Mouse (Mus musculus): ENCODE measurements around the gene Olfr643. TPM values are rescaled to one million over a fixed set of nuclear protein-coding genes. Genes with fewer than 3 reads are reported as not detected.

Olfr643 gene
- total RNA-seq (2017) = not detected in 2 replicates

- ATAC-seq (ENCODE audit: extremely low read depth, insufficient number of reproducible peaks, low FRiP score, poor library complexity, severe bottlenecking) = no peak
Observed at GRCm38 (mm10) chr7:104137305-104137704, at the start of gene Olfr643. Gene Olfr643 (minus strand): TSS chr7:104137405.

GRCm38 (mm10) chr7:104183292-104183691 is 46.1 kb upstream of the Olfr643 start, which contains the start of gene Olfr648:
Gene Olfr648 (minus strand): TSS chr7:104183392.
- no peak for ATAC-seq (ENCODE audit: extremely low read depth, insufficient number of reproducible peaks, low FRiP score, poor library complexity, severe bottlenecking)

GRCm38 (mm10) chr7:104179074-104179473 is 41.9 kb upstream of the Olfr643 start:
- ATAC-seq (ENCODE audit: extremely low read depth, insufficient number of reproducible peaks, low FRiP score, poor library complexity, severe bottlenecking) = no peak

GRCm38 (mm10) chr7:104178422-104179054 is 41.3 kb upstream of the Olfr643 start:
- ATAC-seq (ENCODE audit: extremely low read depth, insufficient number of reproducible peaks, low FRiP score, poor library complexity, severe bottlenecking) = no peak

- no peak for ATAC-seq (ENCODE audit: extremely low read depth, insufficient number of reproducible peaks, low FRiP score, poor library complexity, severe bottlenecking)
Observed at GRCm38 (mm10) chr7:104175085-104175484, 37.9 kb upstream of the Olfr643 start.

DNA sequence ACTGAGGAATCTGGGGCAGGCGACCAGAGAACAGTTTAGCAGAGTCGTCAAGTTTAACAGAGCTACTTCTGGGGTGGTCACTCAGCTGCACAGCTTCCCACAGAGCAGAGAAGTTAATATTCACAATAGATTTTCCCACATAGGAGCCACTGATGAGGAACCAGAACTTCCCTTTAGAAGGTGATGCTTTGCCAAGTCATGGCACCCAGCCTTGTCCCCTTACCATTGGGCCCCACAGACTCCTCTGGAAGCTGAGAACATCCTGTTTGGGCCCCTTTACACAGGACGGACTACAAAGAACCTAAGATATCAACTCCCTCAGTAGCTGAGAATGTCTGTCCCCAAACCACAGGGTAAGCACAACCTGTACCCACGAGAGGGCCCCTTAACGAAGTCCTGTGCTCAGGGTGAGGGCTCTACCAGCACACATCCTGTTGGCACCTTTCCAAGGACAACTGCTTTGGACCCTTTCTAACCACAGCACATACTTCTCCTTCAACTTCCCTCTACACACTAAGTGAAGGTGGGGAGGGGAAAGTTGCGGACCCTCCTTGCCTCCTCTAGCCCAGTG is 32.5 kb upstream of the Olfr643 start:
- ATAC-seq (ENCODE audit: extremely low read depth, insufficient number of reproducible peaks, low FRiP score, poor library complexity, severe bottlenecking) = peak; percentile 79

- ATAC-seq (ENCODE audit: extremely low read depth, insufficient number of reproducible peaks, low FRiP score, poor library complexity, severe bottlenecking) = peak; percentile 49
Observed at GRCm38 (mm10) chr7:104167105-104167504, 29.9 kb upstream of the Olfr643 start.

- ATAC-seq (ENCODE audit: extremely low read depth, insufficient number of reproducible peaks, low FRiP score, poor library complexity, severe bottlenecking) = no peak
Observed at GRCm38 (mm10) chr7:104150456-104150855, 13.3 kb upstream of the Olfr643 start, which contains the start of gene Ubqlnl. Gene Ubqlnl (minus strand): TSS chr7:104150556.

GRCm38 (mm10) chr7:104143179-104143578 is 6.0 kb upstream of the Olfr643 start, which contains the start of gene Ubqln3:
Gene Ubqln3 (minus strand): TSS chr7:104143279.
- ATAC-seq (ENCODE audit: extremely low read depth, insufficient number of reproducible peaks, low FRiP score, poor library complexity, severe bottlenecking) = no peak

GRCm38 (mm10) chr7:104129726-104130125 is 7.5 kb downstream of the Olfr643 start, which contains the start of gene Ubqln5:
Gene Ubqln5 (minus strand): TSS chr7:104129826.
- no peak for ATAC-seq (ENCODE audit: extremely low read depth, insufficient number of reproducible peaks, low FRiP score, poor library complexity, severe bottlenecking)

DNA sequence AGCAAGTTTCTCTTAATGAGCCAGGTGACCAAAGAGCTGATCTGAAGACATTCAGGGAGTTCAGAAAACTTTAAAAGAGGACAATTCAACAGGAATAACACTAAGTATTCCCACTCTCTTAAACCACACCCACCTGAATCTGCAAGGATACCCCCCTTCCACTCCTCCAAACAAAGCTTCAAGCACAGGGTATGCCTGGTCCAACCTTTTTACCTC is 32.5 kb downstream of the Olfr643 start, which contains the start of gene Olfr646:
TSS of gene Olfr646 (plus strand) at position 117 of the 216 bp plus-strand sequence.
- ATAC-seq (ENCODE audit: extremely low read depth, insufficient number of reproducible peaks, low FRiP score, poor library complexity, severe bottlenecking) = no peak

DNA sequence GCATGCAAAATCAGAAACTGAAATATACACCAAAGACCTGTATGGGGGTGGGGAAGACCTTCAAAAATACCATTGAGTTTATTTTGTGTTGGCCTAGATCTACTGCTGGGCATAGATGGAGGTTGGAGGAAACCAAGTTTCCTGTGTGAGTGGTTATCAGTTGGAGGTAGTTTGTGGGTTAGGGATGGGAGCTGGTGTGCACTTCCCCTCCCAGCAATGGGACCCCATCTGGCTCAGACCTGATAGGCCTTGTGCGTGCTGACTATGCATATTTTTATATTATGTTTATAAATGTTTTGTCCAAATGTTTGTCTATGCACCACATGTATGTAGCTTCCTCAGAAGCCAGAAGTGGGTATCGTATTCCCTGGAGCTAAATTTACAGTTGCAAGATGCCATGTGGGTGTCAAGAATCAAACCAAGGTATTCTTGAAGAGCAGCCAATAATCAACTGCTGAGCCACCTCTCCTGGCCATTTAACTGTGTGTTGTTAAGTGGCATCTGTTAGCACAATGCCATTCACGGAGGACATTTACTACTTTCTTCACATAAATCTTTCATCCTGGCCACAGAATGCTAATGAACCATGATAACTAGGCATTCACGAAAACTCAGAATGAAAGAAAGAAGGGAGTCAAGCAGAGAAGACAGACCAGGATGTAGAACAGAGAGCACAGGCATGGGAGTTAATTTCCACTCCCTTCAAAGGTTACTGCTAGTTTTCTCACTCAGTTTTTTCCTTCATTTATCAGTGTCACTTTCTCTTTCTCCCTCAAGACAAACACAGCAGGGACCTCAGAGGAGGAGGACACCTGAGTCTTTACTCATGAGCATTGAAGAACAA is 33.1 kb downstream of the Olfr643 start:
- ATAC-seq (ENCODE audit: extremely low read depth, insufficient number of reproducible peaks, low FRiP score, poor library complexity, severe bottlenecking) = no peak

DNA sequence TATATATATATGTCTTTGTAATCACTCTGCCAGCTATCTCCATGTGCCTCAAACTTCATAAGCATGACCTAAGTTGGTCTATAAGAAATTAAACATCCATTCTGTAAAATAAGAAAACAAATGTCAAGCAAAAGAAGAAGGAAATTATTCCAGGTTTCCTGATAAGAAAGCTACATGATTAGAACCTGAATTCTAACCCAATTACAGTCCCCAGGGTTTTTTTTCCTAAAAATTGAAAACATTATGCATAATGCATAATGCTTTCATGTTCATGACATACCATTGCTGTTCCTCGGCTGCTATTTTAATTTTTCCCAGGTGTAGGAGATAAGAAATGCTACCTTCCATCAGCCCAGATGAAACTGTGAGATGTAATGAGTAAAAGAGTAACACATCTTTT is 51.8 kb downstream of the Olfr643 start, which contains the start of gene Olfr645:
TSS of gene Olfr645 (minus strand) at position 101 of the 400 bp plus-strand sequence.
- ATAC-seq (ENCODE audit: extremely low read depth, insufficient number of reproducible peaks, low FRiP score, poor library complexity, severe bottlenecking) = no peak

- ATAC-seq (ENCODE audit: extremely low read depth, insufficient number of reproducible peaks, low FRiP score, poor library complexity, severe bottlenecking) = no peak
Observed at GRCm38 (mm10) chr7:104071769-104072168, 65.4 kb downstream of the Olfr643 start, which contains the start of gene Olfr644. Gene Olfr644 (minus strand): TSS chr7:104071869.

- no peak for ATAC-seq (ENCODE audit: extremely low read depth, insufficient number of reproducible peaks, low FRiP score, poor library complexity, severe bottlenecking)
Observed at GRCm38 (mm10) chr7:104061345-104061744, 75.9 kb downstream of the Olfr643 start, which contains the start of gene 4930516K23Rik. Gene 4930516K23Rik (minus strand): TSS chr7:104061445.

- no peak for ATAC-seq (ENCODE audit: extremely low read depth, insufficient number of reproducible peaks, low FRiP score, poor library complexity, severe bottlenecking)
Observed at GRCm38 (mm10) chr7:104059215-104059614, 78.0 kb downstream of the Olfr643 start.

DNA sequence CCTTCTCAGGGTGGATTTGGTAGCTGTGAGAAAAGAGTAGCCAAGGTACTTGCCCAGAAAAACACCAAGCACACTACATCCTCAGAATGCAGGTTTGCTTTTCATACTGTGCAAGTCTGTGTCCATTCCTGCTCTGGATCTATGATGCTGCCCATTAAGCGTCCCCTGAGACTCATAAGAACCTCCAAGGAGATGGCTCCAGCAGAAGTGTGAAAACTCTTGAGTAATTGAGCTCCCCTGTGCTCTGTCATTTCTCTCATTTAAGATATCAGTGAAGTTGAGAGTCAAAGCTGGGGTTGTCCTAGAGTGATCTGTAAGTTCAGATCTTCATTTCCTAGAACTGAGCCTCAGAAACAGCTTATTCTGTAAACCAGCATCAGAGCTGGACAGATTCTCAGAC is 84.6 kb downstream of the Olfr643 start, which contains the start of gene Olfr642:
TSS of gene Olfr642 (minus strand) at position 101 of the 400 bp plus-strand sequence.
- no peak for ATAC-seq (ENCODE audit: extremely low read depth, insufficient number of reproducible peaks, low FRiP score, poor library complexity, severe bottlenecking)

DNA sequence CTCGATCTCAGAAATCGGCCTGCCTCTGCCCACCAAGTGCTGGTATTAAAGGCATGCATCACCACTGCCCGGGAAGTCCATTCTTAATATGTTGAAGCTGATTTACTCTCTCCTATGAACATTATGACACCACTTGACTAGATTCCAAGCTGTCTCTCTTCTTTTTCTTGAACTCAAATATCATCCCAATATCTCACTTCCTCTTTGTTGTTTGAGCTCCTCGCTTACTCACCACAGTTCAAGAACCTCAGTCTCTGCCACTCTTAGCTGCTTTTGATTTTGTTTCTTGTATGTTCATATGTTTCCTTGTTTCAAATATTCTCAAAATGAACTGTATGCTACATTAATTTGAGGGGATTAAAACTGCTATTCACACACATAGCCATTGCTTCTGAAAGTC is 86.5 kb downstream of the Olfr643 start:
- ATAC-seq (ENCODE audit: extremely low read depth, insufficient number of reproducible peaks, low FRiP score, poor library complexity, severe bottlenecking) = no peak

GRCm38 (mm10) chr7:104035145-104035544 is 102.1 kb downstream of the Olfr643 start, which contains the start of gene Olfr641:
Gene Olfr641 (plus strand): TSS chr7:104035445.
- no peak for ATAC-seq (ENCODE audit: extremely low read depth, insufficient number of reproducible peaks, low FRiP score, poor library complexity, severe bottlenecking)
